Mouse (Mus musculus) MEL (cell line): ENCODE measurements around the gene Rnpepl1. TPM values are rescaled to one million over a fixed set of nuclear protein-coding genes. Genes with fewer than 3 reads are reported as not detected.

Experiments used
- DNase-seq: peaks from one replicate; pipeline ENCODE4 v3.0.0; 2011; ENCODE audit warnings: low read depth, low spot score
- H3K27ac ChIP-seq: 2 replicates; pipeline ENCODE4 v1.5.1; 2012; ENCODE audit warnings: low read depth, mild to moderate bottlenecking, control low read depth, low read length, moderate library complexity; ENCODE audit not compliant: control insufficient read depth
- H3K27me3 ChIP-seq, 2 experiments: fragments of 150-350 bp in 1 of 2; sonication (generic) in 1 of 2; 2 replicates each; pipeline ENCODE4 v1.6.1; 2012; ENCODE audit warnings: low read length in 2 of 2, mild to moderate bottlenecking in 2 of 2, improper control_type of control experiment in 1 of 2, moderate library complexity in 1 of 2; ENCODE audit not compliant: insufficient read depth in 2 of 2, control insufficient read depth in 1 of 2
- H3K36me3 ChIP-seq, 2 experiments: 2 replicates each; pipeline ENCODE4 v1.6.1; 2012 to 2014; ENCODE audit warnings: low read length in 2 of 2, improper control_type of control experiment in 1 of 2, inconsistent platforms in 1 of 2, mild to moderate bottlenecking in 1 of 2; ENCODE audit not compliant: insufficient read depth in 2 of 2, control insufficient read depth in 1 of 2
- H3K4me1 ChIP-seq, 2 experiments: fragments of 150-350 bp in 1 of 2; sonication (generic) in 1 of 2; 2 replicates each; pipeline ENCODE4 v1.6.1; 2012; ENCODE audit warnings: low read length in 2 of 2, improper control_type of control experiment in 1 of 2, mild to moderate bottlenecking in 1 of 2; ENCODE audit not compliant: insufficient read depth in 2 of 2, control insufficient read depth in 1 of 2
- H3K4me3 ChIP-seq, 2 experiments: fragments of 150-350 bp in 1 of 2; sonication (generic) in 1 of 2; 2 replicates each; pipeline ENCODE4 v1.5.1; 2012; ENCODE audit warnings: low read depth in 2 of 2, low read length in 2 of 2, mild to moderate bottlenecking in 2 of 2, moderate library complexity in 2 of 2, control low read depth in 1 of 2, improper control_type of control experiment in 1 of 2; ENCODE audit not compliant: control insufficient read depth in 1 of 2, insufficient read depth in 1 of 2
- H3K79me2 ChIP-seq: 2 replicates; pipeline ENCODE4 v1.6.1; 2012; ENCODE audit warnings: mild to moderate bottlenecking, low read length, moderate library complexity; ENCODE audit not compliant: control insufficient read depth, poor library complexity, insufficient read depth
- H3K9ac ChIP-seq: 2 replicates; pipeline ENCODE4 v1.6.1; 2012; ENCODE audit warnings: low read depth, mild to moderate bottlenecking, control low read depth, low read length, moderate library complexity; ENCODE audit not compliant: control insufficient read depth, poor library complexity, severe bottlenecking
- H3K9me3 ChIP-seq: fragments of 150-350 bp; sonication (generic); replicated peaks from 2 replicates; pipeline ENCODE4 v1.6.1; 2012; ENCODE audit warnings: mild to moderate bottlenecking, low read length, improper control_type of control experiment, moderate library complexity; ENCODE audit not compliant: insufficient read depth
- CHD1 ChIP-seq: IDR thresholded peaks from 2 replicates; pipeline ENCODE4 v1.6.1; 2012; ENCODE audit warnings: low read depth, mild to moderate bottlenecking, inconsistent platforms, low read length, improper control_type of control experiment
- CHD2 ChIP-seq: IDR thresholded peaks from 2 replicates; pipeline ENCODE4 v1.6.1; 2011; ENCODE audit warnings: low read length, improper control_type of control experiment
- CTCF ChIP-seq, 3 experiments: IDR thresholded peaks in 2 of 3; conservative IDR thresholded peaks in 1 of 3; 2 replicates each; pipeline ENCODE4 v1.5.1; 2011 to 2012; ENCODE audit warnings: low read length in 3 of 3, low read depth in 2 of 3, mild to moderate bottlenecking in 2 of 3, improper control_type of control experiment in 1 of 3, inconsistent platforms in 1 of 3, mixed read lengths in 1 of 3, moderate library complexity in 1 of 3; ENCODE audit not compliant: control insufficient read depth in 1 of 3, insufficient read depth in 1 of 3, poor library complexity in 1 of 3, severe bottlenecking in 1 of 3
- E2F4 ChIP-seq: IDR thresholded peaks from 2 replicates; pipeline ENCODE4 v1.6.1; 2011; ENCODE audit warnings: low read depth, low read length, improper control_type of control experiment, borderline replicate concordance
- GATA1 ChIP-seq: IDR thresholded peaks from 2 replicates; pipeline ENCODE4 v1.6.1; 2011; ENCODE audit warnings: low read depth, low read length, improper control_type of control experiment
- HCFC1 ChIP-seq: IDR thresholded peaks from 2 replicates; pipeline ENCODE4 v1.6.1; 2012; ENCODE audit warnings: low read depth, mild to moderate bottlenecking, inconsistent platforms, low read length, improper control_type of control experiment, moderate library complexity
- KAT2A ChIP-seq: conservative IDR thresholded peaks from 2 replicates; pipeline ENCODE4 v1.6.1; 2012; ENCODE audit warnings: low read depth, low read length, improper control_type of control experiment, inconsistent platforms
- MAX ChIP-seq: IDR thresholded peaks from 2 replicates; pipeline ENCODE4 v1.6.1; 2011; ENCODE audit warnings: low read length, improper control_type of control experiment
- MAZ ChIP-seq: IDR thresholded peaks from 2 replicates; pipeline ENCODE4 v1.6.1; 2012; ENCODE audit warnings: low read depth, mild to moderate bottlenecking, inconsistent platforms, low read length, improper control_type of control experiment
- MXI1 ChIP-seq: IDR thresholded peaks from 2 replicates; pipeline ENCODE4 v1.6.1; 2011; ENCODE audit warnings: mild to moderate bottlenecking, low read depth, low read length, improper control_type of control experiment
- MYB ChIP-seq: IDR thresholded peaks from 2 replicates; pipeline ENCODE4 v1.6.1; 2011; ENCODE audit warnings: mild to moderate bottlenecking, low read depth, low read length, improper control_type of control experiment
- MYC ChIP-seq: IDR thresholded peaks from 2 replicates; pipeline ENCODE4 v1.6.1; 2011; ENCODE audit warnings: low read depth, mild to moderate bottlenecking, low read length, improper control_type of control experiment, moderate library complexity
- NELFE ChIP-seq: IDR thresholded peaks from 2 replicates; pipeline ENCODE4 v1.6.1; 2011; ENCODE audit warnings: low read depth, low read length, improper control_type of control experiment
- NRF1 ChIP-seq: IDR thresholded peaks from 2 replicates; pipeline ENCODE4 v1.6.1; 2014; ENCODE audit warnings: low read depth, mild to moderate bottlenecking, inconsistent platforms, low read length, improper control_type of control experiment, moderate library complexity; ENCODE audit not compliant: poor library complexity, insufficient read depth, severe bottlenecking
- POLR2A ChIP-seq, 2 experiments: IDR thresholded peaks; 2 replicates each; pipeline ENCODE4 v1.6.1; 2011 to 2012; ENCODE audit warnings: low read length in 2 of 2, mild to moderate bottlenecking in 2 of 2, control low read depth in 1 of 2, improper control_type of control experiment in 1 of 2, low read depth in 1 of 2, moderate library complexity in 1 of 2; ENCODE audit not compliant: control insufficient read depth in 1 of 2, insufficient read depth in 1 of 2, poor library complexity in 1 of 2
- POLR2AphosphoS5 ChIP-seq: IDR thresholded peaks from 2 replicates; pipeline ENCODE4 v1.6.1; 2012; ENCODE audit warnings: low read depth, borderline replicate concordance, mild to moderate bottlenecking, inconsistent platforms, low read length, moderate library complexity, mixed read lengths
- RAD21 ChIP-seq: IDR thresholded peaks from 2 replicates; pipeline ENCODE4 v1.6.1; 2011; ENCODE audit warnings: mild to moderate bottlenecking, low read depth, low read length, improper control_type of control experiment
- RCOR1 ChIP-seq: IDR thresholded peaks from 2 replicates; pipeline ENCODE4 v1.6.1; 2012; ENCODE audit warnings: low read depth, mild to moderate bottlenecking, inconsistent platforms, low read length, improper control_type of control experiment
- SIN3A ChIP-seq: IDR thresholded peaks from 2 replicates; pipeline ENCODE4 v1.6.1; 2012; ENCODE audit warnings: low read length, improper control_type of control experiment, inconsistent platforms
- SMC3 ChIP-seq: IDR thresholded peaks from 2 replicates; pipeline ENCODE4 v1.6.1; 2011; ENCODE audit warnings: low read depth, low read length, improper control_type of control experiment
- TCF12 ChIP-seq: IDR thresholded peaks from 2 replicates; pipeline ENCODE4 v1.6.1; 2014; ENCODE audit warnings: low read depth, mild to moderate bottlenecking, inconsistent platforms, low read length, improper control_type of control experiment, moderate library complexity
- UBTF ChIP-seq: IDR thresholded peaks from 2 replicates; pipeline ENCODE4 v1.6.1; 2012; ENCODE audit warnings: low read depth, mild to moderate bottlenecking, inconsistent platforms, low read length, improper control_type of control experiment, moderate library complexity, borderline replicate concordance; ENCODE audit not compliant: insufficient read depth
- USF1 ChIP-seq: IDR thresholded peaks from 2 replicates; pipeline ENCODE4 v1.6.1; 2014; ENCODE audit warnings: low read depth, mild to moderate bottlenecking, inconsistent platforms, low read length, improper control_type of control experiment, moderate library complexity
- USF2 ChIP-seq, 2 experiments: IDR thresholded peaks; 2 replicates each; pipeline ENCODE4 v1.6.1; 2011 to 2012; ENCODE audit warnings: improper control_type of control experiment in 2 of 2, low read length in 2 of 2, borderline replicate concordance in 1 of 2, inconsistent platforms in 1 of 2, low read depth in 1 of 2, mild to moderate bottlenecking in 1 of 2; ENCODE audit not compliant: insufficient read depth in 1 of 2
- ZKSCAN1 ChIP-seq: IDR thresholded peaks from 2 replicates; pipeline ENCODE4 v1.6.1; 2012; ENCODE audit warnings: low read depth, mild to moderate bottlenecking, inconsistent platforms, low read length, improper control_type of control experiment, moderate library complexity
- ZMIZ1 ChIP-seq: IDR thresholded peaks from 2 replicates; pipeline ENCODE4 v1.6.1; 2012; ENCODE audit warnings: low read depth, mild to moderate bottlenecking, inconsistent platforms, low read length, improper control_type of control experiment, moderate library complexity
- ZNF384 ChIP-seq: IDR thresholded peaks from 2 replicates; pipeline ENCODE4 v1.6.1; 2012; ENCODE audit warnings: low read depth, mild to moderate bottlenecking, inconsistent platforms, low read length, improper control_type of control experiment
- polyA plus RNA-seq, 2 experiments: library from polyadenylated mRNA; stranded (reverse) in 1 of 2; unstranded in 1 of 2; fragments of >175 nt in 1 of 2; fragments of >200 nt in 1 of 2; gene quantifications; 2 replicates each; pipeline versions ENCODE4 v1.2.1 to v1.2.4; 2012; ENCODE audit warnings: low replicate concordance in 2 of 2, low read depth in 1 of 2; ENCODE audit not compliant: insufficient read length in 2 of 2, insufficient read depth in 1 of 2, missing spikeins in 1 of 2
- total RNA-seq: library from RNA; depleted of rRNA; stranded (reverse); fragments of 300-350 nt; gene quantifications from 2 replicates; pipeline ENCODE4 v1.2.3, GENCODE M21; 2012; rRNA removed

Gene Rnpepl1
- total RNA-seq = 25.2 and 31.1 TPM in 2 replicates
- 10 to 100 TPM in 1 of 2 experiments, not detected in 1; 91.0 TPM for polyA plus RNA-seq

GRCm38 (mm10) chr1:92910239-92910885 is at the start of gene Rnpepl1:
Gene Rnpepl1, plus strand, starts transcription at chr1:92910783.
- TF ChIP-seq E2F4 = no peak
- no peak for TF ChIP-seq ZKSCAN1
- no peak for TF ChIP-seq ZNF384
- no peak for TF ChIP-seq POLR2AphosphoS5
- no peak for TF ChIP-seq MYB
- no peak for TF ChIP-seq MYC
- TF ChIP-seq SIN3A = peak; percentile 68
- TF ChIP-seq POLR2A (IDR thresholded peaks at IDR 0.05; ENCODE audit: control insufficient read depth in 1 of 2, insufficient read depth in 1 of 2, low read depth in 1 of 2, low read length in 2 of 2, poor library complexity in 1 of 2) = peak in 1 of 2 experiments; percentile 58; a peak in 2 of 4 replicates
- peak; percentile 51 for TF ChIP-seq NELFE
- TF ChIP-seq RAD21 = no peak
- TF ChIP-seq TCF12 = no peak
- no peak for TF ChIP-seq USF2 (IDR thresholded peaks at IDR 0.05; ENCODE audit: borderline replicate concordance in 1 of 2, insufficient read depth in 1 of 2, low read depth in 1 of 2, low read length in 2 of 2)
- TF ChIP-seq CHD1 = no peak
- TF ChIP-seq USF1 = no peak
- 0 out of 2 replicates have a peak, but pooled peaks have one; percentile 25 for TF ChIP-seq NRF1
- TF ChIP-seq SMC3 = no peak
- TF ChIP-seq GATA1 = no peak
- no peak for TF ChIP-seq KAT2A
- peak in 2 of 3 experiments; percentile 71 to 84; a peak in 5 of 6 replicates for TF ChIP-seq CTCF (IDR thresholded peaks at IDR 0.05 in 2 of 3, conservative IDR thresholded peaks at IDR 0.05 in 1 of 3; ENCODE audit: control insufficient read depth in 1 of 3, insufficient read depth in 1 of 3, low read depth in 2 of 3, low read length in 3 of 3, poor library complexity in 1 of 3, severe bottlenecking in 1 of 3)
- peak; percentile 97 for TF ChIP-seq UBTF
- TF ChIP-seq MAZ = no peak
- TF ChIP-seq MXI1 = peak; percentile 79
- 0 out of 2 replicates have a peak, but pooled peaks have one; percentile 46 for TF ChIP-seq MAX
- peak; percentile 23; the same call in 1 of the 2 replicates for TF ChIP-seq HCFC1
- peak; percentile 50; the same call in 1 of the 2 replicates for TF ChIP-seq ZMIZ1
- TF ChIP-seq CHD2 = no peak
- no peak for TF ChIP-seq RCOR1
- Histone ChIP-seq H3K27ac (peak within 1 kb of the TSS; percentile 33), H3K79me2 (peaks cover 31% of the 10 kb centered on the region), H3K27me3 (no peaks in the 10 kb centered on the region), H3K4me1 (peaks cover 13 to 40% of the 10 kb centered on the region in 2 experiments), H3K9me3 (no peaks in the 10 kb centered on the region), H3K4me3 (peak within 1 kb of the TSS; percentile 91 to 95), H3K36me3 (peaks cover 0 to 25% of the 10 kb centered on the region in 2 experiments; a peak in 2 of 4 replicates), H3K9ac (peak within 1 kb of the TSS; percentile 87)
- DNase-seq = peak; percentile 86
